36 mouse cellular contexts compared by ENCODE assay signal in the genomic region with DNA sequence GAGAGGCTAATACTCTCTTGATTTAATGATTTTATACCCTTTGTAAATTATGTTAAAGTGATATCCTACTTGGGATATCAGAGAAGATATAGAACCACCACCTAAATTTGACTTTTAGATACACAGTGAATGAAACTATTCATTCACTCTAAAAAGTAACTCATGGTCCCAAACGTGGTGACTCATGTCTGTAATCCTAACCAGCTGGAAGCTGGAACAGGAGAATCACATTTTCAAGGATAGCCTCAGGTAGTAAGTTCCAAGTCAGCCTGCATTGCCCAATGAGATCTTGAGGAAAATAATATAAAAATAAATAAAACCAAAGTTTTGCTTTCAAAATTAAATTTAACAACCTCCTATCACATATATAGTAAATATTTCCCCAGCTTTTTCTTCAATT. TPM values are rescaled to one million over a fixed set of nuclear protein-coding genes. Genes with fewer than 3 reads are reported as not detected.
"Had no signal": no experiment of that assay in that cellular context is flagged by ENCODE, and none has a peak within 500 bp of the region (broad histone marks: within the 10 kb centered on the region; RNA-seq: fewer than 3 reads in every experiment).

No protein-coding gene starts in this region.

- ATAC-seq: hindbrain, embryonic 16.5 days; hindbrain, postnatal 0 days; inflammation-experienced regulatory T-cells, adult 6 months; intestine, embryonic 15.5 days; intestine, embryonic 16.5 days; intestine, postnatal 0 days had no signal

- H3K4me3 ChIP-seq: heart, embryonic 10.5 days; heart, embryonic 12.5 days; heart, embryonic 13.5 days; heart, embryonic 15.5 days; hindbrain, embryonic 10.5 days; hindbrain, embryonic 12.5 days; hindbrain, embryonic 13.5 days; hindbrain, embryonic 15.5 days; intestine, embryonic 15.5 days; kidney, embryonic 15.5 days; layer of hippocampus, adult 2 months; left cerebral cortex, adult 2 months had no signal

- DNase-seq: heart, postnatal 10 days; heart, postnatal 14 days; heart, postnatal 36 days; heart, postnatal 4 days; kidney, adult 18-20 months; kidney, adult 2 months; kidney, adult 8-10 months; kidney, adult 9 months; kidney, postnatal 10 days; kidney, postnatal 14 days; kidney, postnatal 25 days; kidney, postnatal 36 days; kidney, postnatal 4 days; layer of hippocampus, adult 9-11 months; layer of hippocampus, postnatal 36 days had no signal

- H3K4me2 ChIP-seq: heart, embryonic 11.5 days; heart, embryonic 12.5 days; heart, embryonic 13.5 days; heart, embryonic 15.5 days; hindbrain, embryonic 12.5 days; hindbrain, embryonic 13.5 days; hindbrain, embryonic 14.5 days; hindbrain, embryonic 15.5 days; intestine, embryonic 15.5 days; kidney, embryonic 15.5 days had no signal

- H3K9ac ChIP-seq: heart, embryonic 12.5 days; heart, embryonic 13.5 days; heart, embryonic 15.5 days; hindbrain, embryonic 12.5 days; hindbrain, embryonic 13.5 days; hindbrain, embryonic 14.5 days; hindbrain, embryonic 15.5 days; intestine, embryonic 15.5 days; kidney, embryonic 15.5 days had no signal

- H3K9me3 ChIP-seq: heart, embryonic 10.5 days; heart, embryonic 12.5 days; heart, embryonic 13.5 days; heart, embryonic 15.5 days; hindbrain, embryonic 10.5 days; hindbrain, embryonic 12.5 days; hindbrain, embryonic 13.5 days; hindbrain, embryonic 15.5 days; intestine, embryonic 15.5 days; kidney, embryonic 15.5 days had no signal

- H3K27ac ChIP-seq: heart, embryonic 10.5 days; heart, embryonic 13.5 days; heart, embryonic 15.5 days; hindbrain, embryonic 10.5 days; hindbrain, embryonic 12.5 days; hindbrain, embryonic 13.5 days; hindbrain, embryonic 14.5 days; hindbrain, embryonic 15.5 days; hindbrain, postnatal 0 days; intestine, embryonic 15.5 days; kidney, embryonic 15.5 days; kidney, postnatal 0 days; layer of hippocampus, adult 2 months; left cerebral cortex, adult 2 months had no signal

- H3K36me3 ChIP-seq: heart, embryonic 10.5 days; heart, embryonic 12.5 days; heart, embryonic 13.5 days; heart, embryonic 15.5 days; hindbrain, embryonic 10.5 days; hindbrain, embryonic 12.5 days; hindbrain, embryonic 13.5 days; hindbrain, embryonic 15.5 days; intestine, embryonic 15.5 days; kidney, embryonic 15.5 days had no signal

RNA-seq across cellular contexts. Expression of a gene that starts 2.6 kb away (rescaled TPM):
- polyA plus RNA-seq: heart, postnatal 0 days; inflammation-experienced regulatory T-cells, adult 6 months had no signal
